Mouse (Mus musculus): ENCODE results near the gene Zfp119b. TPM values are rescaled to one million over a fixed set of nuclear protein-coding genes. Genes with fewer than 3 reads are reported as not detected.
A peak's percentile ranks its signal among the peaks of the same experiment; 100 is the strongest.

The Zfp119b gene
- polyA plus RNA-seq (2015; fragmentation: Nextera tagmentation; extraction: Ambion mirVana): 6.1 and 6.9 TPM in 2 replicates

GRCm38 (mm10) chr17:55949400-55949799 lies at the start of gene Zfp119b:
Gene Zfp119b (minus strand): TSS chr17:55949500.
- no peaks in the 10 kb centered on the region for H3K36me3 ChIP-seq
- H3K9ac ChIP-seq: no peak within 1 kb of the TSS
- H3K27me3 ChIP-seq (replicated peaks): no peaks in the 10 kb centered on the region
- H3K27ac ChIP-seq: no peak within 1 kb of the TSS
- peaks cover 4% of the 10 kb centered on the region; the same call in 1 of the 2 replicates for H3K4me1 ChIP-seq
- H3K9me3 ChIP-seq: no peaks in the 10 kb centered on the region
- no peak within 1 kb of the TSS for H3K4me2 ChIP-seq
- no peak for ATAC-seq (ENCODE audit: insufficient read depth, low FRiP score, low read depth)
- 84% methylated on average over 2 of the region's 2 CpGs for WGBS
- no peak within 1 kb of the TSS for H3K4me3 ChIP-seq (replicated peaks)

- no peaks in the 10 kb centered on the region for H3K36me3 ChIP-seq
- H3K27ac ChIP-seq: no peak overlapping the region
- H3K9me3 ChIP-seq: no peaks in the 10 kb centered on the region
- no peak overlapping the region for H3K4me2 ChIP-seq
- H3K9ac ChIP-seq: no peak overlapping the region
- no peak for ATAC-seq (ENCODE audit: insufficient read depth, low FRiP score, low read depth)
- H3K4me3 ChIP-seq (replicated peaks): no peak overlapping the region
- WGBS: 82% methylated on average over 15 of the region's 15 CpGs
- peaks cover 8% of the 10 kb centered on the region; the same call in 1 of the 2 replicates for H3K27me3 ChIP-seq (replicated peaks)
- H3K4me1 ChIP-seq: no peaks in the 10 kb centered on the region
These were observed 46.7 kb upstream of the Zfp119b start for GRCm38 (mm10) chr17:55996007-55996406.

GRCm38 (mm10) chr17:55990278-55990898 lies 41.1 kb upstream of the Zfp119b start:
- no peak overlapping the region for H3K9ac ChIP-seq
- no peak for ATAC-seq (ENCODE audit: insufficient read depth, low FRiP score, low read depth)
- WGBS: 75% methylated on average over 8 of the region's 8 CpGs

GRCm38 (mm10) chr17:55986030-55986961 lies 37.0 kb upstream of the Zfp119b start, which contains the start of gene Fsd1:
Gene Fsd1 (plus strand): TSS chr17:55986509.
- Histone ChIP-seq H3K27ac (no peak within 1 kb of the TSS), H3K36me3 (no peaks in the 10 kb centered on the region), H3K4me2 (peak within 1 kb of the TSS; percentile 60), H3K4me1 (peaks cover 5% of the 10 kb centered on the region; the same call in 1 of the 2 replicates), H3K9me3 (no peaks in the 10 kb centered on the region), H3K4me3 (replicated peaks) (peak within 1 kb of the TSS; percentile 45), H3K9ac (0 out of 2 replicates have a peak within 1 kb of the TSS, but pooled peaks have one; percentile 4), H3K27me3 (replicated peaks) (0 out of 2 replicates have a peak, but pooled peaks cover 3% of the 10 kb centered on the region)
- 8% methylated on average over 35 of the region's 35 CpGs for WGBS
- no peak for ATAC-seq (ENCODE audit: insufficient read depth, low FRiP score, low read depth)

More at GRCm38 (mm10) chr17:55990278-55990898, 41.1 kb upstream of the Zfp119b start:
- H3K27me3 ChIP-seq (replicated peaks): 0 out of 2 replicates have a peak, but pooled peaks cover 3% of the 10 kb centered on the region
- H3K4me2 ChIP-seq: no peak overlapping the region
- H3K27ac ChIP-seq: no peak overlapping the region
- H3K9me3 ChIP-seq: no peaks in the 10 kb centered on the region
- no peaks in the 10 kb centered on the region for H3K36me3 ChIP-seq
- no peak overlapping the region for H3K4me3 ChIP-seq (replicated peaks)
- H3K4me1 ChIP-seq: peaks cover 5% of the 10 kb centered on the region; the same call in 1 of the 2 replicates

GRCm38 (mm10) chr17:55977301-55977700 lies 28.0 kb upstream of the Zfp119b start:
- H3K9ac ChIP-seq: no peak overlapping the region
- WGBS: 28% methylated on average over 3 of the region's 3 CpGs

GRCm38 (mm10) chr17:55976255-55976862 lies 27.1 kb upstream of the Zfp119b start:
- no peak overlapping the region for H3K9ac ChIP-seq
- peak overlapping the region; percentile 38 for H3K4me2 ChIP-seq
- H3K4me1 ChIP-seq: peaks cover 10% of the 10 kb centered on the region
- no peaks in the 10 kb centered on the region for H3K27me3 ChIP-seq (replicated peaks)
- ATAC-seq (ENCODE audit: insufficient read depth, low FRiP score, low read depth): peak; percentile 74
- H3K4me3 ChIP-seq (replicated peaks): no peak overlapping the region
- 16% methylated on average over 13 of the region's 13 CpGs for WGBS
- no peaks in the 10 kb centered on the region for H3K36me3 ChIP-seq
- H3K27ac ChIP-seq: no peak overlapping the region
- no peaks in the 10 kb centered on the region for H3K9me3 ChIP-seq

More at GRCm38 (mm10) chr17:55977301-55977700, 28.0 kb upstream of the Zfp119b start:
- no peak overlapping the region for H3K27ac ChIP-seq
- peaks cover 10% of the 10 kb centered on the region for H3K4me1 ChIP-seq
- no peaks in the 10 kb centered on the region for H3K9me3 ChIP-seq
- H3K27me3 ChIP-seq (replicated peaks): no peaks in the 10 kb centered on the region
- no peak overlapping the region for H3K4me2 ChIP-seq
- no peaks in the 10 kb centered on the region for H3K36me3 ChIP-seq
- no peak overlapping the region for H3K4me3 ChIP-seq (replicated peaks)
- ATAC-seq (ENCODE audit: insufficient read depth, low FRiP score, low read depth): no peak

- Histone ChIP-seq H3K4me1 (peaks cover 18% of the 10 kb centered on the region), H3K9me3 (no peaks in the 10 kb centered on the region), H3K27ac (no peak overlapping the region), H3K36me3 (peaks cover 8% of the 10 kb centered on the region), H3K4me3 (replicated peaks) (no peak overlapping the region), H3K27me3 (replicated peaks) (0 out of 2 replicates have a peak, but pooled peaks cover 2% of the 10 kb centered on the region), H3K9ac (no peak overlapping the region), H3K4me2 (peak overlapping the region; percentile 92)
- WGBS: 40% methylated on average over 22 of the region's 22 CpGs
- no peak for ATAC-seq (ENCODE audit: insufficient read depth, low FRiP score, low read depth)
These were observed 22.2 kb upstream of the Zfp119b start for GRCm38 (mm10) chr17:55971453-55971852.

- 0 out of 2 replicates have a peak, but pooled peaks have one; percentile 14 for ATAC-seq (ENCODE audit: insufficient read depth, low FRiP score, low read depth)
- H3K4me2 ChIP-seq: peak within 1 kb of the TSS; percentile 92
- peak within 1 kb of the TSS; percentile 29 for H3K9ac ChIP-seq
- H3K4me1 ChIP-seq: peaks cover 15% of the 10 kb centered on the region; the same call in 1 of the 2 replicates
- 0 out of 2 replicates have a peak, but pooled peaks cover 2% of the 10 kb centered on the region for H3K27me3 ChIP-seq (replicated peaks)
- H3K9me3 ChIP-seq: no peaks in the 10 kb centered on the region
- 10% methylated on average over 54 of the region's 55 CpGs for WGBS
- H3K4me3 ChIP-seq (replicated peaks): peak within 1 kb of the TSS; percentile 49
- H3K27ac ChIP-seq: no peak within 1 kb of the TSS
- peaks cover 11% of the 10 kb centered on the region for H3K36me3 ChIP-seq
These were observed 20.9 kb upstream of the Zfp119b start, which contains the start of gene Shd for GRCm38 (mm10) chr17:55969966-55970891. Gene Shd (plus strand): TSS chr17:55970467.

- 0 out of 2 replicates have a peak, but pooled peaks cover 2% of the 10 kb centered on the region for H3K27me3 ChIP-seq (replicated peaks)
- WGBS: 47% methylated on average over 14 of the region's 14 CpGs
- no peak for ATAC-seq (ENCODE audit: insufficient read depth, low FRiP score, low read depth)
- H3K36me3 ChIP-seq: peaks cover 17% of the 10 kb centered on the region
- peaks cover 15% of the 10 kb centered on the region; the same call in 1 of the 2 replicates for H3K4me1 ChIP-seq
- peak overlapping the region; percentile 92; the same call in 1 of the 2 replicates for H3K4me2 ChIP-seq
- no peak overlapping the region for H3K27ac ChIP-seq
- no peak overlapping the region for H3K9ac ChIP-seq
- no peaks in the 10 kb centered on the region for H3K9me3 ChIP-seq
- no peak overlapping the region for H3K4me3 ChIP-seq (replicated peaks)
These were observed 20.3 kb upstream of the Zfp119b start for GRCm38 (mm10) chr17:55969560-55969959.

- WGBS: 64% methylated on average over 7 of the region's 7 CpGs
- Histone ChIP-seq H3K27me3 (replicated peaks) (0 out of 2 replicates have a peak, but pooled peaks cover 2% of the 10 kb centered on the region), H3K9ac (no peak overlapping the region), H3K4me1 (peaks cover 16% of the 10 kb centered on the region; the same call in 1 of the 2 replicates), H3K4me3 (replicated peaks) (no peak overlapping the region), H3K4me2 (no peak overlapping the region), H3K27ac (no peak overlapping the region), H3K9me3 (no peaks in the 10 kb centered on the region), H3K36me3 (peaks cover 21% of the 10 kb centered on the region)
- ATAC-seq (ENCODE audit: insufficient read depth, low FRiP score, low read depth): no peak
These were observed 18.9 kb upstream of the Zfp119b start for GRCm38 (mm10) chr17:55968210-55968609.

All from stomach, embryonic 15.5 days (tissue).